Mouse (Mus musculus) limb, embryonic 14.5 days (tissue): ENCODE data around the gene Cdk5rap3. TPM values are rescaled to one million over a fixed set of nuclear protein-coding genes. Genes with fewer than 3 reads are reported as not detected.

Source experiments
- ATAC-seq: fragments of 200-750 bp; cut with Nextera tagmentation; 2 replicates; pipeline ENCODE4 v1.8.0; 2017; ENCODE audit warnings: low read depth, moderate number of reproducible peaks, moderate TSS enrichment; ENCODE audit not compliant: low FRiP score
- DNase-seq: peaks from one replicate; pipeline ENCODE4 v3.0.0-alpha.2; 2015; ENCODE audit warnings: low spot score
- H3K27ac ChIP-seq: fragments of 300-500 bp; sonication (generic); replicated peaks from 2 replicates; pipeline ENCODE4 v1.5.1; 2014; ENCODE audit warnings: low read depth, mild to moderate bottlenecking, low read length, moderate library complexity, mixed read lengths
- H3K27me3 ChIP-seq: fragments of 300-500 bp; sonication (generic); 2 replicates; pipeline ENCODE4 v1.6.1; 2014; ENCODE audit warnings: low read length, mixed read lengths; ENCODE audit not compliant: control insufficient read depth, insufficient read depth
- H3K36me3 ChIP-seq: fragments of 300-500 bp; sonication (generic); 2 replicates; pipeline ENCODE4 v1.6.1; 2014; ENCODE audit warnings: mild to moderate bottlenecking, low read length, moderate library complexity, mixed read lengths; ENCODE audit not compliant: control insufficient read depth, insufficient read depth
- H3K4me1 ChIP-seq: fragments of 300-500 bp; sonication (generic); 2 replicates; pipeline ENCODE4 v1.6.1; 2014; ENCODE audit warnings: antibody characterized with exemption, low read length, mixed read lengths; ENCODE audit not compliant: control insufficient read depth, insufficient read depth
- H3K4me2 ChIP-seq: fragments of 300-500 bp; sonication (generic); replicated peaks from 2 replicates; pipeline ENCODE4 v1.6.1; 2014; ENCODE audit warnings: low read depth, mild to moderate bottlenecking, low read length, moderate library complexity; ENCODE audit not compliant: severe bottlenecking
- H3K4me3 ChIP-seq: fragments of 300-500 bp; sonication (generic); replicated peaks from 2 replicates; pipeline ENCODE4 v1.5.1; 2014; ENCODE audit warnings: low read length
- H3K9ac ChIP-seq: fragments of 300-500 bp; sonication (generic); 2 replicates; pipeline ENCODE4 v1.6.1; 2014; ENCODE audit warnings: mild to moderate bottlenecking, low read depth, low read length, moderate library complexity; ENCODE audit not compliant: severe bottlenecking
- H3K9me3 ChIP-seq: fragments of 300-500 bp; sonication (generic); 2 replicates; pipeline ENCODE4 v1.6.1; 2016; ENCODE audit warnings: low read length; ENCODE audit not compliant: control insufficient read depth
- POLR2A ChIP-seq: fragments of 200-500 bp; IDR thresholded peaks from 2 replicates; pipeline ENCODE4 v1.8.0; 2012; ENCODE audit warnings: inconsistent platforms, mild to moderate bottlenecking, moderate library complexity, borderline replicate concordance; ENCODE audit not compliant: insufficient read depth, insufficient read length; ENCODE audit errors: extremely low read depth
- whole genome bisulfite sequencing: fragments of 180-500 bp; shearing (Covaris S2); extraction: QIAGEN DNeasy Blood & Tissue Kit; methylation state at CpG from one replicate; pipeline ENCODE4 v1.1.7; 2014; 5-methylcytosine and 5-hydroxymethylcytosine counted together
- polyA plus RNA-seq, 2 experiments: library from polyadenylated mRNA; depleted of rRNA in 1 of 2; stranded (reverse) in 1 of 2; unstranded in 1 of 2; fragments of >200 nt; fragmentation: Nextera tagmentation in 1 of 2; extraction: Ambion mirVana in 1 of 2; gene quantifications; 2 replicates each; pipeline versions ENCODE4 v1.2.1 to v1.2.3; 2012 to 2014

Cdk5rap3 gene
- polyA plus RNA-seq, 2 experiments, result 74.5 to 79.6 TPM

GRCm38 (mm10) chr11:96937549-96938425 is 21.5 kb upstream of the Cdk5rap3 start:
- no peaks in the 10 kb centered on the region for H3K36me3 ChIP-seq
- H3K27ac ChIP-seq, result no peak overlapping the region
- peak; percentile 47; the same call in 1 of the 2 replicates for ATAC-seq

GRCm38 (mm10) chr11:96935872-96936650 is 19.8 kb upstream of the Cdk5rap3 start:
- no peaks in the 10 kb centered on the region for H3K9me3 ChIP-seq
- ATAC-seq, result no peak
- DNase-seq, result no peak
- no peak overlapping the region for H3K27ac ChIP-seq
- H3K27me3 ChIP-seq, result no peaks in the 10 kb centered on the region
- H3K36me3 ChIP-seq, result no peaks in the 10 kb centered on the region
- H3K9ac ChIP-seq, result no peak overlapping the region
- no peak overlapping the region for H3K4me3 ChIP-seq
- no peak overlapping the region for H3K4me2 ChIP-seq
- TF ChIP-seq POLR2A, result no peak
- H3K4me1 ChIP-seq, result peaks cover 4% of the 10 kb centered on the region; the same call in 1 of the 2 replicates
- 83% methylated on average over 9 of the region's 9 CpGs for whole genome bisulfite sequencing

More at GRCm38 (mm10) chr11:96937549-96938425, 21.5 kb upstream of the Cdk5rap3 start:
- Histone ChIP-seq H3K9me3 (no peaks in the 10 kb centered on the region), H3K4me2 (no peak overlapping the region), H3K27me3 (no peaks in the 10 kb centered on the region), H3K4me1 (no peaks in the 10 kb centered on the region), H3K4me3 (no peak overlapping the region), H3K9ac (no peak overlapping the region)
- DNase-seq, result no peak
- TF ChIP-seq POLR2A, result no peak
- WGBS, result 55% methylated on average over 10 of the region's 10 CpGs

GRCm38 (mm10) chr11:96934921-96935356 is 18.6 kb upstream of the Cdk5rap3 start:
- Histone ChIP-seq H3K4me2 (no peak overlapping the region; the same call in 1 of the 2 replicates), H3K27me3 (no peaks in the 10 kb centered on the region; the same call in 1 of the 2 replicates), H3K27ac (no peak overlapping the region), H3K4me3 (no peak overlapping the region), H3K9me3 (no peaks in the 10 kb centered on the region), H3K4me1 (peaks cover 4% of the 10 kb centered on the region; the same call in 1 of the 2 replicates), H3K9ac (no peak overlapping the region), H3K36me3 (no peaks in the 10 kb centered on the region)
- peak; percentile 70 for ATAC-seq
- WGBS, result 30% methylated on average over 12 of the region's 12 CpGs
- DNase-seq, result peak; percentile 57
- no peak for TF ChIP-seq POLR2A

GRCm38 (mm10) chr11:96933562-96934276 is 17.4 kb upstream of the Cdk5rap3 start:
- no peaks in the 10 kb centered on the region for H3K36me3 ChIP-seq
- ATAC-seq (no peak), DNase-seq (no peak)
- H3K27me3 ChIP-seq, result peaks cover 11% of the 10 kb centered on the region
- H3K4me3 ChIP-seq, result no peak overlapping the region
- H3K9me3 ChIP-seq, result no peaks in the 10 kb centered on the region
- no peak overlapping the region for H3K9ac ChIP-seq
- no peak for TF ChIP-seq POLR2A
- no peak overlapping the region for H3K4me2 ChIP-seq
- no peak overlapping the region for H3K27ac ChIP-seq
- 87% methylated on average over 13 of the region's 13 CpGs for WGBS
- peaks cover 4% of the 10 kb centered on the region; the same call in 1 of the 2 replicates for H3K4me1 ChIP-seq
